In genomic region chr16:18876091-18876441, GRCm38 (mm10) we compare ENCODE assay signal across 8 mouse cellular contexts. TPM values are rescaled to one million over a fixed set of nuclear protein-coding genes. Genes with fewer than 3 reads are reported as not detected.
DNase-seq lines count a peak whose midpoint lies in the region; ATAC-seq and TF ChIP-seq lines count a peak whose summit lies in the region.

No protein-coding gene starts in this region.

- peak overlapping the region; percentile 97 for H3K27ac ChIP-seq in kidney, embryonic 15.5 days
- H3K27ac ChIP-seq in bone marrow macrophage, adult 2 months (ENCODE audit: insufficient read depth, low read depth, low read length) = peak overlapping the region; percentile 42
- H3K27ac ChIP-seq in hindbrain, embryonic 13.5 days = peak overlapping the region; percentile 96
- H3K27ac ChIP-seq in midbrain, embryonic 13.5 days = peak overlapping the region; percentile 96

- under 1% methylated on average over 17 of the region's 17 CpGs for WGBS in kidney, embryonic 15.5 days
- WGBS in hindbrain, embryonic 13.5 days = under 1% methylated on average over 17 of the region's 17 CpGs
- 1% methylated on average over 17 of the region's 17 CpGs for WGBS in midbrain, embryonic 13.5 days

- no peak for TF ChIP-seq POLR2A in bone marrow macrophage, adult 2 months (IDR thresholded peaks at IDR 0.05; ENCODE audit: borderline replicate concordance, low read depth, low read length)

- TF ChIP-seq CTCF in bone marrow macrophage, adult 2 months (IDR thresholded peaks at IDR 0.05; ENCODE audit: low read depth, low read length) = no peak

- peak overlapping the region; percentile 80 for H3K4me2 ChIP-seq in kidney, embryonic 15.5 days
- peak overlapping the region; percentile 62 for H3K4me2 ChIP-seq in hindbrain, embryonic 13.5 days
- peak overlapping the region; percentile 73 for H3K4me2 ChIP-seq in midbrain, embryonic 13.5 days (replicated peaks)

- DNase-seq in kidney, adult 8-10 months = no peak
- no peak for DNase-seq in left cerebral cortex, adult 8-10 months (ENCODE audit: low spot score in 2 of 2)
- no peak for DNase-seq in ovary, postnatal 10 days (ENCODE audit: low spot score)
- no peak for DNase-seq in left cerebral cortex, postnatal 4 days

- H3K4me1 ChIP-seq in kidney, embryonic 15.5 days = peaks cover 28% of the 10 kb centered on the region
- H3K4me1 ChIP-seq in bone marrow macrophage, adult 2 months (ENCODE audit: control insufficient read depth, insufficient read depth, low read length) = peaks cover 16% of the 10 kb centered on the region
- peaks cover 35% of the 10 kb centered on the region for H3K4me1 ChIP-seq in hindbrain, embryonic 13.5 days (replicated peaks)
- peaks cover 36% of the 10 kb centered on the region for H3K4me1 ChIP-seq in midbrain, embryonic 13.5 days (replicated peaks)

- intact Hi-C loops in left cerebral cortex, postnatal 4 days (cut with DNase I) = no loop called here

- no peaks in the 10 kb centered on the region for H3K9me3 ChIP-seq in kidney, embryonic 15.5 days (replicated peaks)
- H3K9me3 ChIP-seq in hindbrain, embryonic 13.5 days = no peaks in the 10 kb centered on the region
- no peaks in the 10 kb centered on the region for H3K9me3 ChIP-seq in midbrain, embryonic 13.5 days

- no peaks in the 10 kb centered on the region for H3K27me3 ChIP-seq in kidney, embryonic 15.5 days
- H3K27me3 ChIP-seq in hindbrain, embryonic 13.5 days = no peaks in the 10 kb centered on the region
- H3K27me3 ChIP-seq in midbrain, embryonic 13.5 days = no peaks in the 10 kb centered on the region

- peak overlapping the region; percentile 96 for H3K9ac ChIP-seq in kidney, embryonic 15.5 days
- H3K9ac ChIP-seq in hindbrain, embryonic 13.5 days = peak overlapping the region; percentile 91
- peak overlapping the region; percentile 94 for H3K9ac ChIP-seq in midbrain, embryonic 13.5 days (replicated peaks)

- peak overlapping the region; percentile 86 for H3K4me3 ChIP-seq in kidney, embryonic 15.5 days (replicated peaks)
- H3K4me3 ChIP-seq in bone marrow macrophage, adult 2 months (ENCODE audit: insufficient read depth, low read length) = peak overlapping the region; percentile 85
- H3K4me3 ChIP-seq in hindbrain, embryonic 13.5 days = peak overlapping the region; percentile 64
- H3K4me3 ChIP-seq in midbrain, embryonic 13.5 days (replicated peaks) = peak overlapping the region; percentile 97

- peaks cover 61% of the 10 kb centered on the region for H3K36me3 ChIP-seq in kidney, embryonic 15.5 days
- H3K36me3 ChIP-seq in hindbrain, embryonic 13.5 days = peaks cover 36% of the 10 kb centered on the region
- H3K36me3 ChIP-seq in midbrain, embryonic 13.5 days = peaks cover 35% of the 10 kb centered on the region

- no peak for ATAC-seq in kidney, embryonic 15.5 days (replicated peaks; ENCODE audit: low FRiP score)
- ATAC-seq in hindbrain, embryonic 13.5 days (ENCODE audit: low FRiP score) = no peak
- peak; percentile 58; the same call in 1 of the 2 replicates for ATAC-seq in midbrain, embryonic 13.5 days

RNA-seq across cellular contexts. Expression of gene Mrpl40, which starts 0.6 kb away (rescaled TPM):
- polyA plus RNA-seq in kidney, embryonic 15.5 days (2015; fragmentation: Nextera tagmentation; extraction: Ambion mirVana) = 101 and 108 TPM in 2 replicates
- polyA plus RNA-seq in bone marrow macrophage, adult 2 months (2012; ENCODE audit: insufficient read depth, insufficient read length, missing spikeins) = 50.2 and 50.6 TPM in 2 replicates
- 67.4 and 80.2 TPM in 2 replicates for polyA plus RNA-seq in hindbrain, embryonic 13.5 days (2015; fragmentation: Nextera tagmentation; extraction: Ambion mirVana)
- 70.2 and 74.3 TPM in 2 replicates for polyA plus RNA-seq in midbrain, embryonic 13.5 days (2015; fragmentation: Nextera tagmentation; extraction: Ambion mirVana)
- total RNA-seq in left cerebral cortex, adult 8-10 months (2022) = 10 to 100 TPM; 37.1 to 41.3 (median 40.0) TPM
- total RNA-seq in left cerebral cortex, postnatal 4 days (2021) = 10 to 100 TPM; 42.9 to 45.7 TPM

RNA-seq across cellular contexts. Expression of gene Hira, which starts 0.8 kb away (rescaled TPM):
- polyA plus RNA-seq in kidney, embryonic 15.5 days (2015; fragmentation: Nextera tagmentation; extraction: Ambion mirVana) = 14.6 and 15.6 TPM in 2 replicates
- polyA plus RNA-seq in bone marrow macrophage, adult 2 months (2012; ENCODE audit: insufficient read depth, insufficient read length, missing spikeins) = 20.1 and 23.8 TPM in 2 replicates
- polyA plus RNA-seq in hindbrain, embryonic 13.5 days (2015; fragmentation: Nextera tagmentation; extraction: Ambion mirVana) = 19.8 and 21.3 TPM in 2 replicates
- polyA plus RNA-seq in midbrain, embryonic 13.5 days (2015; fragmentation: Nextera tagmentation; extraction: Ambion mirVana) = 23.6 and 23.8 TPM in 2 replicates
- 100 to 1,000 TPM in 1 of 4 experiments, 10 to 100 TPM in 3; 86.1 to 105 (median 86.3) TPM for total RNA-seq in left cerebral cortex, adult 8-10 months (2022)
- total RNA-seq in left cerebral cortex, postnatal 4 days (2021) = 100 to 1,000 TPM; 133 to 134 TPM

RNA-seq across cellular contexts. Expression of gene Gm28539, which starts 39.7 kb away (rescaled TPM):
- polyA plus RNA-seq in kidney, embryonic 15.5 days (2015; fragmentation: Nextera tagmentation; extraction: Ambion mirVana) = not detected in 2 replicates
- not detected in 2 replicates for polyA plus RNA-seq in bone marrow macrophage, adult 2 months (2012; ENCODE audit: insufficient read depth, insufficient read length, missing spikeins)
- polyA plus RNA-seq in hindbrain, embryonic 13.5 days (2015; fragmentation: Nextera tagmentation; extraction: Ambion mirVana) = not detected in 2 replicates
- 0.23 TPM in 1 of 2 replicates, not detected in the other for polyA plus RNA-seq in midbrain, embryonic 13.5 days (2015; fragmentation: Nextera tagmentation; extraction: Ambion mirVana)
- 10 to 100 TPM in 2 of 4 experiments, 1 to 10 TPM in 1, under 1 TPM in 1; 0.88 to 13.3 (median 9.0) TPM for total RNA-seq in left cerebral cortex, adult 8-10 months (2022)
- total RNA-seq in left cerebral cortex, postnatal 4 days (2021) = 10 to 100 TPM in 1 of 2 experiments, 1 to 10 TPM in 1; 8.9 to 14.3 TPM

RNA-seq across cellular contexts. Expression of gene 2510002D24Rik, which starts 39.7 kb away (rescaled TPM):
- 41.3 and 47.7 TPM in 2 replicates for polyA plus RNA-seq in kidney, embryonic 15.5 days (2015; fragmentation: Nextera tagmentation; extraction: Ambion mirVana)
- 15.1 and 15.5 TPM in 2 replicates for polyA plus RNA-seq in bone marrow macrophage, adult 2 months (2012; ENCODE audit: insufficient read depth, insufficient read length, missing spikeins)
- polyA plus RNA-seq in hindbrain, embryonic 13.5 days (2015; fragmentation: Nextera tagmentation; extraction: Ambion mirVana) = 34.0 and 41.2 TPM in 2 replicates
- polyA plus RNA-seq in midbrain, embryonic 13.5 days (2015; fragmentation: Nextera tagmentation; extraction: Ambion mirVana) = 35.5 and 38.4 TPM in 2 replicates
- total RNA-seq in left cerebral cortex, adult 8-10 months (2022) = 10 to 100 TPM; 23.2 to 29.8 (median 28.6) TPM
- 10 to 100 TPM; 20.2 to 21.9 TPM for total RNA-seq in left cerebral cortex, postnatal 4 days (2021)

Comparison
In these comparisons a context has a peak if more than half of its experiments do, and no peak if none do; other contexts are left out.
1. H3K27ac ChIP-seq: peak in every context shown above with its lines; median percentile 97 in kidney, embryonic 15.5 days; 96 in hindbrain, embryonic 13.5 days; 96 in midbrain, embryonic 13.5 days; 42 in bone marrow macrophage, adult 2 months.